Mouse (Mus musculus) embryonic facial prominence, embryonic 15.5 days (tissue): ENCODE data around the gene Sp100. TPM values are rescaled to one million over a fixed set of nuclear protein-coding genes. Genes with fewer than 3 reads are reported as not detected.

Experiments
- ATAC-seq: fragments of 200-750 bp; cut with Nextera tagmentation; 2 replicates; pipeline ENCODE4 v1.8.0; 2017; ENCODE audit warnings: low read depth, moderate TSS enrichment; ENCODE audit not compliant: insufficient number of reproducible peaks, low FRiP score, low TSS enrichment
- H3K27ac ChIP-seq: fragments of 300-500 bp; sonication (generic); replicated peaks from 2 replicates; pipeline ENCODE4 v1.5.1; 2015; ENCODE audit warnings: mild to moderate bottlenecking, inconsistent platforms
- H3K27me3 ChIP-seq: fragments of 300-500 bp; sonication (generic); 2 replicates; pipeline ENCODE4 v1.6.1; 2015; ENCODE audit warnings: inconsistent platforms
- H3K36me3 ChIP-seq: fragments of 300-500 bp; sonication (generic); 2 replicates; pipeline ENCODE4 v1.6.1; 2015; ENCODE audit warnings: mild to moderate bottlenecking, inconsistent platforms
- H3K4me1 ChIP-seq: fragments of 300-500 bp; sonication (generic); 2 replicates; pipeline ENCODE4 v1.6.1; 2015; ENCODE audit warnings: inconsistent platforms
- H3K4me2 ChIP-seq: fragments of 300-500 bp; sonication (generic); replicated peaks from 2 replicates; pipeline ENCODE4 v1.6.1; 2015; ENCODE audit warnings: mild to moderate bottlenecking, inconsistent platforms
- H3K4me3 ChIP-seq: fragments of 300-500 bp; sonication (generic); replicated peaks from 2 replicates; pipeline ENCODE4 v1.5.1; 2015; ENCODE audit warnings: mild to moderate bottlenecking, inconsistent platforms
- H3K9ac ChIP-seq: fragments of 300-500 bp; sonication (generic); 2 replicates; pipeline ENCODE4 v1.6.1; 2015; ENCODE audit warnings: inconsistent platforms
- H3K9me3 ChIP-seq: fragments of 300-500 bp; sonication (generic); replicated peaks from 2 replicates; pipeline ENCODE4 v1.6.1; 2016; ENCODE audit warnings: inconsistent platforms
- WGBS: fragments of 180-500 bp; shearing (Covaris S2); methylation state at CpG from one replicate; pipeline ENCODE4 v1.1.7; 2015; 5-methylcytosine and 5-hydroxymethylcytosine counted together
- microRNA-seq: library from miRNA; unstranded; fragments of <30 nt; microRNA quantifications from one replicate; pipeline ENCODE4, GENCODE M21; 2016; ENCODE audit warnings: borderline number of aligned reads
- polyA plus RNA-seq: library from polyadenylated mRNA; unstranded; fragments of >200 nt; fragmentation: Nextera tagmentation; extraction: Ambion mirVana; gene quantifications from 2 replicates; pipeline ENCODE4 v1.2.1, GENCODE M21; 2015

The Sp100 gene
- polyA plus RNA-seq, 1 experiment from 2014 or later: 3.3 TPM

- Histone ChIP-seq H3K9me3 (no peaks in the 10 kb centered on the region), H3K9ac (no peak overlapping the region), H3K27me3 (no peaks in the 10 kb centered on the region), H3K27ac (peak overlapping the region; percentile 74), H3K4me3 (no peak overlapping the region), H3K36me3 (no peaks in the 10 kb centered on the region), H3K4me2 (no peak overlapping the region), H3K4me1 (peaks cover 15% of the 10 kb centered on the region; the same call in 1 of the 2 replicates)
- ATAC-seq: peak; percentile 53; the same call in 1 of the 2 replicates
- WGBS: 35% methylated on average over 6 of the region's 6 CpGs
These were observed 101.7 kb downstream of the Sp100 start for GRCm38 (mm10) chr1:85751494-85751893.

- WGBS: 63% methylated on average over 11 of the region's 11 CpGs
- Histone ChIP-seq H3K4me1 (peaks cover 15% of the 10 kb centered on the region; the same call in 1 of the 2 replicates), H3K27ac (peak overlapping the region; percentile 74), H3K27me3 (no peaks in the 10 kb centered on the region), H3K36me3 (no peaks in the 10 kb centered on the region), H3K4me3 (no peak overlapping the region), H3K9ac (no peak overlapping the region), H3K9me3 (no peaks in the 10 kb centered on the region), H3K4me2 (no peak overlapping the region)
- ATAC-seq: peak; percentile 39; the same call in 1 of the 2 replicates
These were observed 102.3 kb downstream of the Sp100 start for GRCm38 (mm10) chr1:85751932-85752680.

- H3K9ac ChIP-seq: no peak overlapping the region
- no peak overlapping the region for H3K4me2 ChIP-seq
- peak overlapping the region; percentile 22; the same call in 1 of the 2 replicates for H3K27ac ChIP-seq
- ATAC-seq: no peak
- no peak overlapping the region for H3K4me3 ChIP-seq
- no peaks in the 10 kb centered on the region for H3K27me3 ChIP-seq
- 72% methylated on average over 6 of the region's 6 CpGs for WGBS
- H3K4me1 ChIP-seq: 0 out of 2 replicates have a peak, but pooled peaks cover 9% of the 10 kb centered on the region
- H3K36me3 ChIP-seq: no peaks in the 10 kb centered on the region
- no peaks in the 10 kb centered on the region for H3K9me3 ChIP-seq
These were observed 107.9 kb downstream of the Sp100 start for GRCm38 (mm10) chr1:85757531-85758230.

- Histone ChIP-seq H3K9me3 (no peaks in the 10 kb centered on the region), H3K36me3 (no peaks in the 10 kb centered on the region), H3K4me2 (no peak overlapping the region), H3K27ac (peak overlapping the region; percentile 48), H3K9ac (no peak overlapping the region), H3K4me1 (0 out of 2 replicates have a peak, but pooled peaks cover 9% of the 10 kb centered on the region), H3K27me3 (no peaks in the 10 kb centered on the region), H3K4me3 (no peak overlapping the region)
- peak; percentile 79; the same call in 1 of the 2 replicates for ATAC-seq
- 30% methylated on average over 14 of the region's 14 CpGs for WGBS
These were observed 108.6 kb downstream of the Sp100 start for GRCm38 (mm10) chr1:85758231-85758968.

DNA sequence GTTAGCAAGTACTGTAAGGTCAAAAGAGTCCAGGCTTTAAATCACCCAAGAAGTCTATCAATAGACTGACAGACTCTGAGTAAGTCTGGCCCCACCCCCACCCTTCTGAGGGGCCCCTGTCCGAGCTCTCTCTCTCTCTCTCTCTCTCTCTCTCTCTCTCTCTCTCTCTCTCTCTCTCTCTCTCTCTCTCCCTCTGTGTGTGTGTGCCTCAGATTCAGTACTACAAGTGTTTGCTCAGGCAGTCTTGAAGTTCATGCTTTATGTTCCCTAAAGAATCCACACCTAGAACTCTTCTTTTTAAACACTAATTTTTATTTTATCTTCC is 109.1 kb downstream of the Sp100 start:
- no peaks in the 10 kb centered on the region for H3K9me3 ChIP-seq
- no peak overlapping the region for H3K9ac ChIP-seq
- H3K27me3 ChIP-seq: no peaks in the 10 kb centered on the region
- ATAC-seq: no peak
- peak overlapping the region; percentile 48; the same call in 1 of the 2 replicates for H3K27ac ChIP-seq
- H3K4me3 ChIP-seq: no peak overlapping the region
- 11% methylated on average over 1 of the region's 1 CpGs for WGBS
- H3K4me2 ChIP-seq: no peak overlapping the region
- H3K36me3 ChIP-seq: no peaks in the 10 kb centered on the region
- H3K4me1 ChIP-seq: 0 out of 2 replicates have a peak, but pooled peaks cover 9% of the 10 kb centered on the region

Small RNA genes lying within 50 kb of the gene (microRNA-seq; reads per million reads assigned to microRNA genes)
- not detected for gene Mir8096

Other genes starting within 250 kb of the Sp100 start
- gene G530012D18Rik, start 74.3 kb upstream of the Sp100 start, polyA plus RNA-seq: not detected in 2 replicates
- gene Sp110, start 51.2 kb upstream of the Sp100 start, polyA plus RNA-seq: 2.7 and 3.1 TPM in 2 replicates
- 1.4 TPM in 2 replicates for gene Sp140, start 49.6 kb upstream of the Sp100 start, polyA plus RNA-seq
- gene A630001G21Rik, start 128.7 kb downstream of the Sp100 start, polyA plus RNA-seq: 1.6 and 1.7 TPM in 2 replicates
- gene Cab39, start 143.5 kb downstream of the Sp100 start, polyA plus RNA-seq: 30.3 and 31.3 TPM in 2 replicates
- 283 and 290 TPM in 2 replicates for gene Itm2c, start 244.3 kb downstream of the Sp100 start, polyA plus RNA-seq